Mouse (Mus musculus) naive thymus-derived CD4-positive, alpha-beta T cell, adult 5 months (primary cell): ENCODE measurements around the gene Hist1h4k. TPM values are rescaled to one million over a fixed set of nuclear protein-coding genes. Genes with fewer than 3 reads are reported as not detected.

Experiments used
- polyA plus RNA-seq: library from polyadenylated mRNA; unstranded; fragments of 100-300 nt; shearing (Covaris generic); gene quantifications from one replicate; pipeline ENCODE4 v1.2.1, GENCODE M21; 2017

The Hist1h4k gene
- polyA plus RNA-seq, result 10.0 TPM

GRCm38 (mm10) chr13:21750159-21751017 is at the start of gene Hist1h4k:
Gene Hist1h4k, minus strand, starts transcription at chr13:21750505.

GRCm38 (mm10) chr13:21786899-21787629 is 36.8 kb upstream of the Hist1h4k start, which contains the start of the genes Hist1h2an and Hist1h2bp:
Gene Hist1h2an, minus strand, starts transcription at chr13:21787218.
Gene Hist1h2bp, plus strand, starts transcription at chr13:21787461.

GRCm38 (mm10) chr13:21783255-21783617 is 32.9 kb upstream of the Hist1h4k start, which contains the start of gene Hist1h3i:
Gene Hist1h3i, minus strand, starts transcription at chr13:21783370.

GRCm38 (mm10) chr13:21779767-21780731 is 29.7 kb upstream of the Hist1h4k start, which contains the start of gene Hist1h1b:
Gene Hist1h1b, minus strand, starts transcription at chr13:21780625.

GRCm38 (mm10) chr13:21753524-21754285 is 3.4 kb upstream of the Hist1h4k start, which contains the start of the genes Hist1h2ak and Hist1h2bn:
Gene Hist1h2ak, minus strand, starts transcription at chr13:21753827.
Gene Hist1h2bn, plus strand, starts transcription at chr13:21754123.

GRCm38 (mm10) chr13:21734906-21735767 is 15.2 kb downstream of the Hist1h4k start, which contains the start of gene Hist1h4j:
Gene Hist1h4j, plus strand, starts transcription at chr13:21735064.

GRCm38 (mm10) chr13:21721757-21722372 is 28.4 kb downstream of the Hist1h4k start, which contains the start of gene Hist1h2bm:
Gene Hist1h2bm, plus strand, starts transcription at chr13:21722044.

GRCm38 (mm10) chr13:21717397-21718357 is 32.6 kb downstream of the Hist1h4k start, which contains the start of gene Hist1h3h:
Gene Hist1h3h, plus strand, starts transcription at chr13:21717659.

GRCm38 (mm10) chr13:21715864-21716539 is 34.3 kb downstream of the Hist1h4k start, which contains the start of the genes Hist1h2bl and Hist1h2ai:
Gene Hist1h2bl, minus strand, starts transcription at chr13:21716143.
Gene Hist1h2ai, plus strand, starts transcription at chr13:21716422.

Other genes with a start within 250 kb of the Hist1h4k start
- gene Gm11273, start 249.1 kb downstream of the Hist1h4k start, polyA plus RNA-seq, result 3.5 TPM
- 3.1 TPM for gene Zkscan8, start 219.4 kb downstream of the Hist1h4k start, polyA plus RNA-seq
- gene Olfr1366, start 207.7 kb downstream of the Hist1h4k start, polyA plus RNA-seq, result 0.11 TPM
- not detected for gene Olfr1535, start 190.6 kb downstream of the Hist1h4k start, polyA plus RNA-seq
- not detected for gene Olfr1364, start 168.7 kb downstream of the Hist1h4k start, polyA plus RNA-seq
- gene Olfr1362, start 136.5 kb downstream of the Hist1h4k start, polyA plus RNA-seq, result not detected
- gene Olfr11, start 108.0 kb downstream of the Hist1h4k start, polyA plus RNA-seq, result not detected
- not detected for gene Olfr1361, start 87.1 kb downstream of the Hist1h4k start, polyA plus RNA-seq
- not detected for gene Olfr1360, start 73.1 kb downstream of the Hist1h4k start, polyA plus RNA-seq
- gene Olfr1359, start 52.4 kb downstream of the Hist1h4k start, polyA plus RNA-seq, result not detected
- not detected for gene Hist1h2bl, start 34.4 kb downstream of the Hist1h4k start, polyA plus RNA-seq
- gene Hist1h2ai, start 34.1 kb downstream of the Hist1h4k start, polyA plus RNA-seq, result not detected
- 1.7 TPM for gene Hist1h3h, start 32.8 kb downstream of the Hist1h4k start, polyA plus RNA-seq
- not detected for gene Hist1h2bm, start 28.5 kb downstream of the Hist1h4k start, polyA plus RNA-seq
- 1.1 TPM for gene Hist1h4j, start 15.4 kb downstream of the Hist1h4k start, polyA plus RNA-seq
- 4.1 TPM for gene Hist1h2ak, start 3.3 kb upstream of the Hist1h4k start, polyA plus RNA-seq
- 2.5 TPM for gene Hist1h2bn, start 3.6 kb upstream of the Hist1h4k start, polyA plus RNA-seq
- 0.97 TPM for gene Hist1h1b, start 30.1 kb upstream of the Hist1h4k start, polyA plus RNA-seq
- gene Hist1h3i, start 32.9 kb upstream of the Hist1h4k start, polyA plus RNA-seq, result 1.9 TPM
- gene Hist1h2an, start 36.7 kb upstream of the Hist1h4k start, polyA plus RNA-seq, result 2.3 TPM
- not detected for gene Hist1h2bp, start 37.0 kb upstream of the Hist1h4k start, polyA plus RNA-seq
- gene Hist1h2bq, start 59.7 kb upstream of the Hist1h4k start, polyA plus RNA-seq, result 6.5 TPM
- 14.0 TPM for gene Hist1h2ao, start 60.0 kb upstream of the Hist1h4k start, polyA plus RNA-seq
- gene Hist1h4m, start 61.2 kb upstream of the Hist1h4k start, polyA plus RNA-seq, result 29.9 TPM
- 31.0 TPM for gene Hist1h4n, start 81.7 kb upstream of the Hist1h4k start, polyA plus RNA-seq
- 68.0 TPM for gene Hist1h2ap, start 83.0 kb upstream of the Hist1h4k start, polyA plus RNA-seq
- gene Hist1h2br, start 83.2 kb upstream of the Hist1h4k start, polyA plus RNA-seq, result 6.1 TPM
- gene Zfp184, start 194.6 kb upstream of the Hist1h4k start, polyA plus RNA-seq, result 0.66 TPM
- gene Pom121l2, start 230.7 kb upstream of the Hist1h4k start, polyA plus RNA-seq, result not detected